Mouse (Mus musculus) lung, postnatal 0 days (tissue): ENCODE measurements around the gene Tigd2.

Experiments used
- CTCF ChIP-seq: IDR thresholded peaks from 2 replicates; pipeline ENCODE4 v1.5.1; 2016; ENCODE audit warnings: antibody characterized with exemption, mild to moderate bottlenecking
- EP300 ChIP-seq: IDR thresholded peaks from 2 replicates; pipeline ENCODE4 v1.6.1; 2016; ENCODE audit warnings: antibody characterized with exemption, mild to moderate bottlenecking, control low read depth

- TF ChIP-seq CTCF (peak; percentile 66), EP300 (0 out of 2 replicates have a peak, but pooled peaks have one; percentile 22)
Observed at GRCm38 (mm10) chr6:59249675-59250074, 41.0 kb downstream of the Tigd2 start.
